Mouse (Mus musculus): ENCODE measurements around the gene Card14. TPM values are rescaled to one million over a fixed set of nuclear protein-coding genes. Genes with fewer than 3 reads are reported as not detected.

Card14 gene
- polyA plus RNA-seq, 1 experiment from 2014 or later, result 0.09 TPM

- H3K4me3 ChIP-seq (ENCODE audit: low read depth, low read length), result peak overlapping the region; percentile 94
- H3K4me1 ChIP-seq (ENCODE audit: control insufficient read depth, insufficient read depth, low read length), result peaks cover 12% of the 10 kb centered on the region
- no peak overlapping the region for H3K27ac ChIP-seq (ENCODE audit: low read depth, low read length)
- peak overlapping the region; percentile 96 for H3K9ac ChIP-seq (ENCODE audit: low read length)
- no peaks in the 10 kb centered on the region for H3K27me3 ChIP-seq (replicated peaks; ENCODE audit: control insufficient read depth, insufficient read depth, low read length)
- ATAC-seq (no peak), DNase-seq (ENCODE audit: low spot score) (no peak)
- WGBS, result 21% methylated on average over 7 of the region's 7 CpGs
- peaks cover 43% of the 10 kb centered on the region for H3K36me3 ChIP-seq (ENCODE audit: control insufficient read depth, insufficient read depth, low read length)
- H3K9me3 ChIP-seq (replicated peaks; ENCODE audit: control insufficient read depth, low read length), result no peaks in the 10 kb centered on the region
- H3K4me2 ChIP-seq (ENCODE audit: low read length), result peak overlapping the region; percentile 95
Observed at GRCm38 (mm10) chr11:119298917-119299316, 8.7 kb upstream of the Card14 start.

- peak; percentile 97 for ATAC-seq
- H3K27ac ChIP-seq (ENCODE audit: low read depth, low read length), result peak within 1 kb of the TSS; percentile 98
- H3K9ac ChIP-seq (ENCODE audit: low read length), result peak within 1 kb of the TSS; percentile 96
- H3K4me2 ChIP-seq (ENCODE audit: low read length), result peak within 1 kb of the TSS; percentile 95
- no peaks in the 10 kb centered on the region for H3K27me3 ChIP-seq (replicated peaks; ENCODE audit: control insufficient read depth, insufficient read depth, low read length)
- under 1% methylated on average over 89 of the region's 89 CpGs for whole genome bisulfite sequencing
- DNase-seq (ENCODE audit: low spot score), result peak; percentile 98
- peaks cover 12% of the 10 kb centered on the region for H3K4me1 ChIP-seq (ENCODE audit: control insufficient read depth, insufficient read depth, low read length)
- H3K36me3 ChIP-seq (ENCODE audit: control insufficient read depth, insufficient read depth, low read length), result peaks cover 36% of the 10 kb centered on the region
- H3K4me3 ChIP-seq (ENCODE audit: low read depth, low read length), result peak within 1 kb of the TSS; percentile 94
- H3K9me3 ChIP-seq (replicated peaks; ENCODE audit: control insufficient read depth, low read length), result no peaks in the 10 kb centered on the region
Observed at GRCm38 (mm10) chr11:119299391-119300245, 8.0 kb upstream of the Card14 start, which contains the start of gene Eif4a3. Eif4a3 (minus strand) TSS chr11:119300089.

- DNase-seq (ENCODE audit: low spot score) (no peak), ATAC-seq (no peak; the same call in 1 of the 2 replicates)
- Histone ChIP-seq H3K4me2 (ENCODE audit: low read length) (peak overlapping the region; percentile 74), H3K36me3 (ENCODE audit: control insufficient read depth, insufficient read depth, low read length) (peaks cover 28% of the 10 kb centered on the region), H3K4me1 (ENCODE audit: control insufficient read depth, insufficient read depth, low read length) (peaks cover 12% of the 10 kb centered on the region), H3K27me3 (replicated peaks; ENCODE audit: control insufficient read depth, insufficient read depth, low read length) (no peaks in the 10 kb centered on the region), H3K4me3 (ENCODE audit: low read depth, low read length) (peak overlapping the region; percentile 94), H3K27ac (ENCODE audit: low read depth, low read length) (peak overlapping the region; percentile 98), H3K9ac (ENCODE audit: low read length) (peak overlapping the region; percentile 96), H3K9me3 (replicated peaks; ENCODE audit: control insufficient read depth, low read length) (no peaks in the 10 kb centered on the region)
- WGBS, result 1% methylated on average over 31 of the region's 31 CpGs
Observed at GRCm38 (mm10) chr11:119300246-119300935, 7.2 kb upstream of the Card14 start.

GRCm38 (mm10) chr11:119300986-119301385 is 6.6 kb upstream of the Card14 start:
- H3K9ac ChIP-seq (ENCODE audit: low read length), result no peak overlapping the region
- 25% methylated on average over 2 of the region's 2 CpGs for WGBS
- no peak for ATAC-seq
- H3K27me3 ChIP-seq (replicated peaks; ENCODE audit: control insufficient read depth, insufficient read depth, low read length), result no peaks in the 10 kb centered on the region
- no peak overlapping the region for H3K27ac ChIP-seq (ENCODE audit: low read depth, low read length)
- no peak for DNase-seq (ENCODE audit: low spot score)
- H3K4me2 ChIP-seq (ENCODE audit: low read length), result peak overlapping the region; percentile 74; the same call in 1 of the 2 replicates
- H3K9me3 ChIP-seq (replicated peaks; ENCODE audit: control insufficient read depth, low read length), result no peaks in the 10 kb centered on the region
- peaks cover 22% of the 10 kb centered on the region for H3K36me3 ChIP-seq (ENCODE audit: control insufficient read depth, insufficient read depth, low read length)
- H3K4me1 ChIP-seq (ENCODE audit: control insufficient read depth, insufficient read depth, low read length), result peaks cover 12% of the 10 kb centered on the region
- H3K4me3 ChIP-seq (ENCODE audit: low read depth, low read length), result no peak overlapping the region

- Histone ChIP-seq H3K9ac (ENCODE audit: low read length) (no peak overlapping the region), H3K4me2 (ENCODE audit: low read length) (no peak overlapping the region), H3K27me3 (replicated peaks; ENCODE audit: control insufficient read depth, insufficient read depth, low read length) (no peaks in the 10 kb centered on the region), H3K27ac (ENCODE audit: low read depth, low read length) (no peak overlapping the region), H3K4me1 (ENCODE audit: control insufficient read depth, insufficient read depth, low read length) (0 out of 2 replicates have a peak, but pooled peaks cover 3% of the 10 kb centered on the region), H3K36me3 (ENCODE audit: control insufficient read depth, insufficient read depth, low read length) (no peaks in the 10 kb centered on the region), H3K4me3 (ENCODE audit: low read depth, low read length) (no peak overlapping the region), H3K9me3 (replicated peaks; ENCODE audit: control insufficient read depth, low read length) (no peaks in the 10 kb centered on the region)
- 40% methylated on average over 16 of the region's 16 CpGs for WGBS
- ATAC-seq (0 out of 2 replicates have a peak, but pooled peaks have one; percentile 32), DNase-seq (ENCODE audit: low spot score) (peak; percentile 71)
Observed at GRCm38 (mm10) chr11:119304904-119305712, 2.5 kb upstream of the Card14 start.

GRCm38 (mm10) chr11:119306762-119307657 is 558 bp upstream of the Card14 start:
- no peak for ATAC-seq
- no peaks in the 10 kb centered on the region for H3K36me3 ChIP-seq (ENCODE audit: control insufficient read depth, insufficient read depth, low read length)
- 65% methylated on average over 13 of the region's 13 CpGs for WGBS

GRCm38 (mm10) chr11:119307916-119308315 is 348 bp downstream of the Card14 start:
- Histone ChIP-seq H3K4me2 (ENCODE audit: low read length) (no peak overlapping the region), H3K4me3 (ENCODE audit: low read depth, low read length) (no peak overlapping the region), H3K4me1 (ENCODE audit: control insufficient read depth, insufficient read depth, low read length) (no peaks in the 10 kb centered on the region), H3K27me3 (replicated peaks; ENCODE audit: control insufficient read depth, insufficient read depth, low read length) (no peaks in the 10 kb centered on the region), H3K9me3 (replicated peaks; ENCODE audit: control insufficient read depth, low read length) (no peaks in the 10 kb centered on the region), H3K9ac (ENCODE audit: low read length) (no peak overlapping the region), H3K27ac (ENCODE audit: low read depth, low read length) (no peak overlapping the region), H3K36me3 (ENCODE audit: control insufficient read depth, insufficient read depth, low read length) (no peaks in the 10 kb centered on the region)
- DNase-seq (ENCODE audit: low spot score) (no peak), ATAC-seq (no peak)
- 29% methylated on average over 11 of the region's 11 CpGs for WGBS

More at GRCm38 (mm10) chr11:119306762-119307657, 558 bp upstream of the Card14 start:
- Histone ChIP-seq H3K27me3 (replicated peaks; ENCODE audit: control insufficient read depth, insufficient read depth, low read length) (no peaks in the 10 kb centered on the region), H3K27ac (ENCODE audit: low read depth, low read length) (no peak overlapping the region), H3K4me1 (ENCODE audit: control insufficient read depth, insufficient read depth, low read length) (no peaks in the 10 kb centered on the region), H3K4me2 (ENCODE audit: low read length) (no peak overlapping the region), H3K4me3 (ENCODE audit: low read depth, low read length) (no peak overlapping the region), H3K9me3 (replicated peaks; ENCODE audit: control insufficient read depth, low read length) (no peaks in the 10 kb centered on the region), H3K9ac (ENCODE audit: low read length) (no peak overlapping the region)
- DNase-seq (ENCODE audit: low spot score), result no peak

GRCm38 (mm10) chr11:119310621-119311020 is 3.1 kb downstream of the Card14 start:
- no peak overlapping the region for H3K9ac ChIP-seq (ENCODE audit: low read length)
- ATAC-seq, result no peak

More at GRCm38 (mm10) chr11:119310621-119311020, 3.1 kb downstream of the Card14 start:
- Histone ChIP-seq H3K27ac (ENCODE audit: low read depth, low read length) (no peak overlapping the region), H3K9me3 (replicated peaks; ENCODE audit: control insufficient read depth, low read length) (no peaks in the 10 kb centered on the region), H3K27me3 (replicated peaks; ENCODE audit: control insufficient read depth, insufficient read depth, low read length) (no peaks in the 10 kb centered on the region), H3K4me1 (ENCODE audit: control insufficient read depth, insufficient read depth, low read length) (no peaks in the 10 kb centered on the region), H3K36me3 (ENCODE audit: control insufficient read depth, insufficient read depth, low read length) (no peaks in the 10 kb centered on the region), H3K4me3 (ENCODE audit: low read depth, low read length) (no peak overlapping the region), H3K4me2 (ENCODE audit: low read length) (no peak overlapping the region)
- WGBS, result 9% methylated on average over 10 of the region's 10 CpGs
- DNase-seq (ENCODE audit: low spot score), result no peak

Measured in forebrain, embryonic 14.5 days (tissue).